Mouse (Mus musculus): ENCODE results near the gene Vmn1r56.
"Not testable (repeated sequence)": the region's sequence is repeated elsewhere in the genome, so short reads cannot be mapped to it uniquely, and the experiment has no call there.

DNA sequence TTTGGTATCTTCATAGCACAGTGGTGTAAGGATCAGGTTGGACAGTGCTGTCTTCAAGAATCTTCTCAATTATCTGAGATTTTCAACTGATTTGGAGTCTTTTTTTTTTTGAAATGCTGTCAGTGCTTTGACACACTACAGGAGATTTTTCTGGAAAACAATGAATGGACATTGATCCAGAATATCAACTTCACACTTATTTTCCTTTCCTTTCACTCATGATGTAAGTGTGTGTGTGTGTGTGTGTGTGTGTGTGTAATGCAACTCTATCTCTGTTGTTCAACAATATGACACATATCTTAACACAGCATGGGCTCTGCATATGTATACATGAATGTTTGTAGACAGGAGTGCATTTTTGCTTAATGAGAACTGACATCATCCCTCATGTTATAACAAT lies at the start of gene Vmn1r56:
- not testable (repeated sequence) for TF ChIP-seq POLR2A, CTCF (IDR thresholded peaks at IDR 0.05; ENCODE audit: extremely low read depth, insufficient read depth, low read length)

Measured in cortical plate, adult 2 months (tissue).